Mouse (Mus musculus) cerebellum, adult (tissue): ENCODE results near the gene Hunk.

Source experiments
- ATAC-seq: cut with Nextera tagmentation; 2 replicates; pipeline ENCODE4 v1.9.2; 2017; ENCODE audit warnings: mild to moderate bottlenecking, moderate library complexity, mixed read lengths; ENCODE audit not compliant: insufficient number of reproducible peaks, low FRiP score, low TSS enrichment

The Hunk gene

DNA sequence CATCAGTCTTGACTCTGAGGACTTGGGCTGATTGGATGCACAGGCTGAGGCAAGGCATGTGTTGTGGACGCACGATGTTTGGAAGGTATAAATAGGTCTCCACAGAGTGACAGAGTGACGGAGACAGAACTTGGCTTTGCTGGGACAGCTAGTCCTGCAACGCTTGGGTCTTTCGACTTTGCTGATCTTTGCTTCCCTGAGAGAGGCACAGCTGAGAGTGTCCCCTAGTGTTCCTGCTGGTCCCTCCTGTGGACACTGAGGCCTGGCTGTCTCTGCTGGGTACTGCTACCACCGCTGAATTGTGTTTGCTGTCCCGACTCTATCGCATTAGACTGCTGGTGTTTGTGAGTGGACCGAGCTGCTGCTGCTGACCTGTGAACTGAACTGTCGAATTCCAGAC, 156.6 kb downstream of the Hunk start:
- no peak for ATAC-seq

DNA sequence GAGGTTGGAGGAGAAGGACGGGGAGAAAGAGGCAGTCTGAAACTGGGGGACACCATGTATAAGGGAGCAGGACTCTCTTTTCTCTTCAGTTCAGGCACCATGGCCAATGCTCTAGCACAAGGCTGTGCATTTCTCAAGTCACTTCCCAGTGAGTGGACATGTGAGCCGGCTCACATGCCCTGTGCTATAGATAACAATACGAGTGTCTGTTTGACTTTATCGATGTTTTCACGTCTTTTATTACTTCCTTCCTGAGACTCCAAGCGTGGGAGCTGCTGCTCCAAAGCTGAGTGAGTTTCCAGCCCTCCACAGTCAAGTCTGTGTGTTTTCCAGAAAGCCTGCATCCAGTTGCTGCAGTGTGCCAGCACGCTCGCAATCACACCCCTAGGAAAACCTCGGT, 158.4 kb downstream of the Hunk start:
- no peak for ATAC-seq

DNA sequence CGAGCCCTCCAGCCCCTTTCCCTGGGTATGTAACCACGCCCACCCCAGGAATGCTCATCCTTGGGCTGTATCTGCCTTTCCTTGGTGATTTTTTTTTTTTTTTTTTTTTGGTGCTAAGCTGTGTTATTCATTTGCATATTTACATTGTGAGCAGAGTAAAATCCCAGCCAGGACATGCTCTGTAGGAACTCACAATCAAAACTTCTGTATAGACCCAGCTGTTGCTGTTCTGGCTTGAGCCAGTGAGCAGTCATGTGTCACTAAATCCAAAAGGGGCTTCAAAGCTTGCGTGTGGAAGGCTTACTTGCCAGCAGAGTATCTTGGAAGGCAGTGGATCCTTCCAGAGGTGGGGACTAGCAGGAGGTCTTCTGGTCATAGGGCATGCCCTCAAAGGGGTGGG, 159.7 kb downstream of the Hunk start:
- no peak for ATAC-seq

DNA sequence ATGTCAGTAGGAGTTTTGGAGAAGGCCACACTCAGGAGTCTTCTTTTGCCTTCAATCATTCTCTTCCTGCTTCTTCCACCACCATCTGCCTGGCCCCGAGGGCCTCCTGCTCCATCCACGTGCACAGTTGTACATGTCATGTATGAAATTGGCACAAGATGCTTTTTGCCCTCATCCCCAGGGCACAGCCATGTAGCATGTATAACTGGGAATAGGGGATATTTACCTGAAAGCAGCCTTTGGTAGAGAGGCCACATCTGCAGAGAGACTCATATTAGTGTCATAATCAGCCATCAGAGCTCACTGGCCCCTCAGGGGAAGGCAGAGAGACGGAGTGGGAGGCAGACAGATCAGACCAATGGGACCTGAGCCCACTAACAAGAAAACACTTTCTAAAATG, 160.8 kb downstream of the Hunk start:
- no peak for ATAC-seq

DNA sequence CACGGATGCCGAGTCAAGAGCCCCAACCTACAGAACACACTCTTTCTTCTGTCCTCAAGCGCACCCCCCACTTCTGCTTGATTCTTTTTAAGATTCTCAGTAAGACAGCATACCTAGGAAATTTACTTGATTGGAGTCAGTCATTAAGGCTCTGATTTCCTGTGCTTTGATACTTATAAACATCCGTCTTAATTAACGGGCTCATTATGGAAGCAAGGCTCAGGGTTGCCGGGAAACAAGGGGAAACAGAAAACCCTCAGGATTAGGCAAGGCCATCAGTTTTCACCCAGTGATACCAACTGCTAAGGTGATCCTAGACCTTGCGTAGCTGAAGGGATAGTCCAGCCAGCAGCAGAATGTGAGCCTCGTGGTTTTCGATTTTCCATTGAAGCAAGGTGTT, 162.2 kb downstream of the Hunk start:
- ATAC-seq = no peak
